Mouse (Mus musculus): ENCODE results near the gene Serpina7. TPM values are rescaled to one million over a fixed set of nuclear protein-coding genes. Genes with fewer than 3 reads are reported as not detected.

Serpina7 gene
- not detected in 2 replicates for polyA plus RNA-seq (2012; ENCODE audit: insufficient read depth, insufficient read length, missing spikeins)

GRCm38 (mm10) chrX:139085077-139085476 lies at the start of gene Serpina7:
TSS of gene Serpina7 (minus strand) at chrX:139085236.
- Histone ChIP-seq H3K4me3 (ENCODE audit: insufficient read depth, low read depth, low read length) (no peak within 1 kb of the TSS), H3K27ac (replicated peaks; ENCODE audit: low read depth, low read length) (no peak within 1 kb of the TSS), H3K4me1 (ENCODE audit: control insufficient read depth, insufficient read depth, insufficient read length, low read length) (no peaks in the 10 kb centered on the region)

- H3K27ac ChIP-seq (replicated peaks; ENCODE audit: low read depth, low read length): no peak overlapping the region
- H3K4me3 ChIP-seq (ENCODE audit: insufficient read depth, low read depth, low read length): no peak overlapping the region
- no peaks in the 10 kb centered on the region for H3K4me1 ChIP-seq (ENCODE audit: control insufficient read depth, insufficient read depth, insufficient read length, low read length)
These were observed 49.0 kb upstream of the Serpina7 start for GRCm38 (mm10) chrX:139134031-139134430.

- Histone ChIP-seq H3K4me1 (ENCODE audit: control insufficient read depth, insufficient read depth, insufficient read length, low read length) (no peaks in the 10 kb centered on the region), H3K4me3 (ENCODE audit: insufficient read depth, low read depth, low read length) (no peak overlapping the region), H3K27ac (replicated peaks; ENCODE audit: low read depth, low read length) (no peak overlapping the region)
These were observed 12.2 kb upstream of the Serpina7 start for GRCm38 (mm10) chrX:139097197-139097596.

GRCm38 (mm10) chrX:139085943-139086342 lies 907 bp upstream of the Serpina7 start, which contains the start of gene 4930513O06Rik:
TSS of gene 4930513O06Rik (plus strand) at chrX:139086243.
- Histone ChIP-seq H3K27ac (replicated peaks; ENCODE audit: low read depth, low read length) (no peak within 1 kb of the TSS), H3K4me1 (ENCODE audit: control insufficient read depth, insufficient read depth, insufficient read length, low read length) (no peaks in the 10 kb centered on the region), H3K4me3 (ENCODE audit: insufficient read depth, low read depth, low read length) (no peak within 1 kb of the TSS)

DNA sequence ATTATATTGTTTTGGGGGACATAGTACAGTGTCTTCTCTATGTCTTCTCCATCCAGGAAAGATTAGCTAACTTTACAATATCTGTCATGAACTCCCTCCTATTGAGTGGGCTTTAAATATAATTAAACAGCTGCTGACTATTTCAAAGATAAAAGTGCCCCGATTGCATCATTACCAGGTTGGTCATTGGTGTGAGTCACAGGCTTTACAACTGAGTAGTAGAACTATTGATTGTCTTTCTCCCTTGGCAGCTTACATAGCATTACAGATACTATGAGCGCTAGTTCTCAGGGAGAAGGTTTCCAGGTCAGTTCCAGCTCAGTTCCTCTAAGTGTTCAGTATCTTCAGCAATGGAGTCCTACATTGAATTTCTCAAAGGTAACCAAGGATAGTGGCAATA lies 6.5 kb downstream of the Serpina7 start:
- Histone ChIP-seq H3K27ac (replicated peaks; ENCODE audit: low read depth, low read length) (no peak overlapping the region), H3K4me1 (ENCODE audit: control insufficient read depth, insufficient read depth, insufficient read length, low read length) (no peaks in the 10 kb centered on the region), H3K4me3 (ENCODE audit: insufficient read depth, low read depth, low read length) (no peak overlapping the region)

GRCm38 (mm10) chrX:139064078-139064477 lies 21.0 kb downstream of the Serpina7 start:
- H3K27ac ChIP-seq (replicated peaks; ENCODE audit: low read depth, low read length): no peak overlapping the region
- no peak overlapping the region for H3K4me3 ChIP-seq (ENCODE audit: insufficient read depth, low read depth, low read length)
- no peaks in the 10 kb centered on the region for H3K4me1 ChIP-seq (ENCODE audit: control insufficient read depth, insufficient read depth, insufficient read length, low read length)

GRCm38 (mm10) chrX:139053149-139053548 lies 31.9 kb downstream of the Serpina7 start:
- no peak overlapping the region for H3K4me3 ChIP-seq (ENCODE audit: insufficient read depth, low read depth, low read length)
- no peaks in the 10 kb centered on the region for H3K4me1 ChIP-seq (ENCODE audit: control insufficient read depth, insufficient read depth, insufficient read length, low read length)
- H3K27ac ChIP-seq (replicated peaks; ENCODE audit: low read depth, low read length): no peak overlapping the region

DNA sequence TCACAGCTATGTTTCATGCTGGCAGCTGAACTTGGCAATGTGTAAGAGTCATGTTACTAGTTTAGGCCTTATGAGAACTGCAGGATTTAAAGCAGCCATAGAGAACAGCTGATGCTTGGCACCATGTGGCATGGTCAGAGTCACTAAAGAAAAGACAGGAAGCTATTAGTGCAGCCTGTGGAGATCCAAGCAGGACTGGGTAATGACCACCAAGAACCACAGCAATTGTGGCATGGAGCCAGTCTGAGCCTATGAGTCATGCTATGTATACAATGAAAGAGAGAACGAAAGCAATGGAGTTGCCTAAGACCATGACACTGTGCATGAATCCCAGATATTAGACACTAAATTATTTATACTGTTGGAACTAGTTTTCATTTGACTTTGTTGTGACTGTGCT lies 33.1 kb downstream of the Serpina7 start:
- no peak overlapping the region for H3K27ac ChIP-seq (replicated peaks; ENCODE audit: low read depth, low read length)
- no peak overlapping the region for H3K4me3 ChIP-seq (ENCODE audit: insufficient read depth, low read depth, low read length)
- H3K4me1 ChIP-seq (ENCODE audit: control insufficient read depth, insufficient read depth, insufficient read length, low read length): no peaks in the 10 kb centered on the region

DNA sequence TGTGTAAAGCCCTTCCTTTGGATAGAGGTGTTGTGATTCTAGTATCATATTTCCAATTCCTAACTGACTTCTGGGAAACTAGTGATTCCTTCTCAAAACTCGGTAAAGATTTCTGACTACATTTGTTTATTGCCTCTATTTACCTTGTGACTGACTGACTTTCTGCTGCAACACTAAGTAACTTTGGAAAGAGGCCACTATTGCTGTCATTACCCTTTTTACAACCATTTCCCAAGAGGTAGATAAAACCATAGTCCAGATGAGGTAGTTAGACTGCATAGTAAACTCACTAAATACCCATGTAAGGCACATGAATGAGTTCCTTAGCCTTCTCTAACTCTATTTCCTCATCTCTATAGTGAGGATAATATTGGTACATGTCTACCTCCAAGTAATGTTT lies 43.9 kb downstream of the Serpina7 start:
- H3K27ac ChIP-seq (replicated peaks; ENCODE audit: low read depth, low read length): no peak overlapping the region
- no peaks in the 10 kb centered on the region for H3K4me1 ChIP-seq (ENCODE audit: control insufficient read depth, insufficient read depth, insufficient read length, low read length)
- H3K4me3 ChIP-seq (ENCODE audit: insufficient read depth, low read depth, low read length): no peak overlapping the region

DNA sequence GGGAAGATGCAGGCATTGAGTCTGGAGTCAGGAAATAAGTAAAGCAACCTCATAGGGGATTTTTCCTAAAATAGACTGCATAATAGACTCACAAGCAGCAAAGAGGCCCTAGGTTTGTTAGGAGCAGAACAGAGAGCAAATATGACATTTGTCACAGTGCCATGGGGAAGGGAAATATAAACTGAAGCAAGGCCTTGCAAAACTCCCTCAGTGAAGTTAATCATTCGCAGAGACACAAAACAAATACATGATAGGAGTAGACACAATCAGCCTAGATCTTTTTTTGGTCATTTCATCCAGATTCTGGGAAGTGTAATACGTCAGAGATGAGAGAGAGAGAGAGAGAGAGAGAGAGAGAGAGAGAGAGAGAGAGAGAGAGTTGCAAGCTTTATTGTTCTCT lies 45.7 kb downstream of the Serpina7 start:
- Histone ChIP-seq H3K4me1 (ENCODE audit: control insufficient read depth, insufficient read depth, insufficient read length, low read length) (no peaks in the 10 kb centered on the region), H3K4me3 (ENCODE audit: insufficient read depth, low read depth, low read length) (no peak overlapping the region), H3K27ac (replicated peaks; ENCODE audit: low read depth, low read length) (no peak overlapping the region)

DNA sequence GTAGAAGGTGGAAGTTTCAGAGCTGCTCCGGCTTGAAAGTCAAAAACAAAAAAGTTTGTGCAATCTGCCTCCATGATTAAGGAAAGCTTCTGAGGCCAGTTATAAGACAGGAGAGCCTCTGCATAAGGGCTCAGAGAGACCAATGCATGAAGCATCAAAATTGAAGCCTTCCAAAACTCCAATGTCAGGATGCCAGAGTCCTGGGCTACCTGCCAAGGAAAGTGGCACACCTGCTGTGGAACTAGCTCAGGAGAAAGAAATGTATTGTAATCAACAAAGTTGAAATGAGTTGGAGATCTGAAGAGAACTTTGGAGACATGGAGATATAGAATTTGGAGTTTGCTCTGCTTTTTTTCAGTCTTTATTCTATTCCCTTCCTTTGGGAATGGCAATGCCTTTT lies 47.4 kb downstream of the Serpina7 start:
- no peak overlapping the region for H3K27ac ChIP-seq (replicated peaks; ENCODE audit: low read depth, low read length)
- H3K4me3 ChIP-seq (ENCODE audit: insufficient read depth, low read depth, low read length): no peak overlapping the region
- H3K4me1 ChIP-seq (ENCODE audit: control insufficient read depth, insufficient read depth, insufficient read length, low read length): no peaks in the 10 kb centered on the region

Other genes starting within 250 kb of the Serpina7 start
- gene Nrk, start 170.8 kb downstream of the Serpina7 start, polyA plus RNA-seq (2012; ENCODE audit: insufficient read depth, insufficient read length, missing spikeins): not detected in 2 replicates
- gene 4930513O06Rik, start 1.0 kb upstream of the Serpina7 start, polyA plus RNA-seq (2012; ENCODE audit: insufficient read depth, insufficient read length, missing spikeins): not detected in 2 replicates
- gene 4933428M09Rik, start 94.0 kb upstream of the Serpina7 start, polyA plus RNA-seq (2012; ENCODE audit: insufficient read depth, insufficient read length, missing spikeins): not detected in 2 replicates
- 1.0 and 1.1 TPM in 2 replicates for gene Mum1l1, start 124.8 kb upstream of the Serpina7 start, polyA plus RNA-seq (2012; ENCODE audit: insufficient read depth, insufficient read length, missing spikeins)
- not detected in 2 replicates for gene Trap1a, start 248.4 kb upstream of the Serpina7 start, polyA plus RNA-seq (2012; ENCODE audit: insufficient read depth, insufficient read length, missing spikeins)

All from brown adipose tissue, adult 24 weeks (tissue).